Mouse (Mus musculus): ENCODE data around the gene Edem3.

Edem3 gene

GRCm38 (mm10) chr1:151754881-151755659 is at the start of gene Edem3:
TSS of gene Edem3 (plus strand) at chr1:151755371.
- DNase-seq (ENCODE audit: low spot score), result peak; percentile 98

- DNase-seq (ENCODE audit: low spot score), result peak; percentile 92
These were observed 49.3 kb upstream of the Edem3 start for GRCm38 (mm10) chr1:151705723-151706396.

GRCm38 (mm10) chr1:151706397-151706752 is 48.8 kb upstream of the Edem3 start:
- no peak for DNase-seq (ENCODE audit: low spot score)

GRCm38 (mm10) chr1:151708966-151709733 is 46.0 kb upstream of the Edem3 start:
- DNase-seq (ENCODE audit: low spot score), result no peak

GRCm38 (mm10) chr1:151709734-151710022 is 45.5 kb upstream of the Edem3 start:
- DNase-seq (ENCODE audit: low spot score), result no peak

- no peak for DNase-seq (ENCODE audit: low spot score)
These were observed 44.6 kb upstream of the Edem3 start for GRCm38 (mm10) chr1:151710424-151711055.

GRCm38 (mm10) chr1:151711062-151711461 is 44.1 kb upstream of the Edem3 start:
- DNase-seq (ENCODE audit: low spot score), result no peak

- DNase-seq (ENCODE audit: low spot score), result no peak
These were observed 42.5 kb upstream of the Edem3 start for GRCm38 (mm10) chr1:151712664-151713063.

- no peak for DNase-seq (ENCODE audit: low spot score)
These were observed 41.5 kb upstream of the Edem3 start for GRCm38 (mm10) chr1:151713622-151714021.

- DNase-seq (ENCODE audit: low spot score), result no peak
These were observed 39.0 kb upstream of the Edem3 start for GRCm38 (mm10) chr1:151716024-151716710.

- DNase-seq (ENCODE audit: low spot score), result no peak
These were observed 37.5 kb upstream of the Edem3 start for GRCm38 (mm10) chr1:151717624-151718023.

GRCm38 (mm10) chr1:151718575-151718974 is 36.6 kb upstream of the Edem3 start:
- no peak for DNase-seq (ENCODE audit: low spot score)

GRCm38 (mm10) chr1:151719911-151720310 is 35.3 kb upstream of the Edem3 start:
- DNase-seq (ENCODE audit: low spot score), result no peak

GRCm38 (mm10) chr1:151720566-151720965 is 34.6 kb upstream of the Edem3 start:
- DNase-seq (ENCODE audit: low spot score), result no peak

GRCm38 (mm10) chr1:151721357-151721983 is 33.7 kb upstream of the Edem3 start:
- DNase-seq (ENCODE audit: low spot score), result no peak

GRCm38 (mm10) chr1:151723771-151724170 is 31.4 kb upstream of the Edem3 start:
- DNase-seq (ENCODE audit: low spot score), result no peak

GRCm38 (mm10) chr1:151725590-151725989 is 29.6 kb upstream of the Edem3 start:
- DNase-seq (ENCODE audit: low spot score), result no peak

- no peak for DNase-seq (ENCODE audit: low spot score)
These were observed 28.8 kb upstream of the Edem3 start for GRCm38 (mm10) chr1:151726358-151726757.

GRCm38 (mm10) chr1:151728141-151728540 is 27.0 kb upstream of the Edem3 start:
- no peak for DNase-seq (ENCODE audit: low spot score)

GRCm38 (mm10) chr1:151737146-151737545 is 18.0 kb upstream of the Edem3 start:
- DNase-seq (ENCODE audit: low spot score), result no peak

GRCm38 (mm10) chr1:151741199-151741621 is 14.0 kb upstream of the Edem3 start:
- no peak for DNase-seq (ENCODE audit: low spot score)
